Mouse (Mus musculus) embryonic fibroblast, embryonic 13.5 days (primary cell): ENCODE results near the gene Arhgef33. TPM values are rescaled to one million over a fixed set of nuclear protein-coding genes. Genes with fewer than 3 reads are reported as not detected.

Source experiments
- H3K27ac ChIP-seq: 2 replicates; pipeline ENCODE4 v1.5.1; 2012; ENCODE audit warnings: low read length, control low read depth, inconsistent platforms; ENCODE audit not compliant: insufficient read depth
- H3K4me1 ChIP-seq: 2 replicates; pipeline ENCODE4 v1.6.1; 2011; ENCODE audit warnings: low read length; ENCODE audit not compliant: control insufficient read depth, insufficient read depth
- H3K4me3 ChIP-seq: 2 replicates; pipeline ENCODE4 v1.5.1; 2011; ENCODE audit warnings: mild to moderate bottlenecking, control low read depth, low read length; ENCODE audit not compliant: insufficient read depth
- CTCF ChIP-seq: IDR thresholded peaks from 2 replicates; pipeline ENCODE4 v1.5.1; 2011; ENCODE audit warnings: mild to moderate bottlenecking, control low read depth, low read length, moderate library complexity, borderline replicate concordance; ENCODE audit not compliant: insufficient read depth
- POLR2A ChIP-seq: IDR thresholded peaks from 2 replicates; pipeline ENCODE4 v1.6.1; 2011; ENCODE audit warnings: low read depth, mild to moderate bottlenecking, control low read depth, low read length, moderate library complexity
- polyA plus RNA-seq: library from polyadenylated mRNA; stranded (reverse); fragments of >200 nt; gene quantifications from 2 replicates; pipeline ENCODE4 v1.2.4, GENCODE M21; 2011; ENCODE audit warnings: low read depth; ENCODE audit not compliant: missing spikeins, insufficient read length

Gene Arhgef33
- polyA plus RNA-seq, 1 experiment, result 1.1 TPM

DNA sequence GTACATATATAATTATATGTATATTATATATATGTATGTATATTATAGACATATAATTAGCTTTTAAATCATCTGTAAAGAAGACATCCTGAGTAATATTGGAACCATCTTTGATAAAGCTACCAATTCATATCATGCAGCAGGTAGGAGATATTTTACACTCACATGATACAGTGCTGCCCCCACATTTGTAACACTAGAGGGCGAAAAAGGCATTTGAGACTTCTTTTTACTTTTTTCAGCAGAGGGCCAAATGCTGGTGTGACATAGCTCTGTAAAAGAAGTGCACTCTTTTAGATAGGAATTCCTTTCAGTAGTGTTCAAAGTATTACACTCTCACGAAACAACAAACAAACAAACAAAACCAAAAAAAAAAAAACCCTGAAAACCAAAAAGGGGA is 16.1 kb upstream of the Arhgef33 start:
- TF ChIP-seq CTCF, result no peak
- Histone ChIP-seq H3K4me3 (no peak overlapping the region), H3K27ac (no peak overlapping the region), H3K4me1 (peaks cover 2% of the 10 kb centered on the region; the same call in 1 of the 2 replicates)

- no peak for TF ChIP-seq CTCF
- TF ChIP-seq POLR2A, result no peak
- Histone ChIP-seq H3K4me3 (no peak overlapping the region), H3K27ac (no peak overlapping the region), H3K4me1 (no peaks in the 10 kb centered on the region)
Measured at GRCm38 (mm10) chr17:80295258-80295657, 11.9 kb upstream of the Arhgef33 start.

- H3K4me1 ChIP-seq, result no peaks in the 10 kb centered on the region
- no peak overlapping the region for H3K27ac ChIP-seq
- no peak for TF ChIP-seq POLR2A
- no peak for TF ChIP-seq CTCF
- no peak overlapping the region for H3K4me3 ChIP-seq
Measured at GRCm38 (mm10) chr17:80298844-80299243, 8.4 kb upstream of the Arhgef33 start.

GRCm38 (mm10) chr17:80311761-80312160 is 4.6 kb downstream of the Arhgef33 start:
- Histone ChIP-seq H3K4me3 (no peak overlapping the region), H3K27ac (0 out of 2 replicates have a peak overlapping the region, but pooled peaks have one; percentile 59), H3K4me1 (peaks cover 8% of the 10 kb centered on the region)
- TF ChIP-seq POLR2A, result no peak
- no peak for TF ChIP-seq CTCF

DNA sequence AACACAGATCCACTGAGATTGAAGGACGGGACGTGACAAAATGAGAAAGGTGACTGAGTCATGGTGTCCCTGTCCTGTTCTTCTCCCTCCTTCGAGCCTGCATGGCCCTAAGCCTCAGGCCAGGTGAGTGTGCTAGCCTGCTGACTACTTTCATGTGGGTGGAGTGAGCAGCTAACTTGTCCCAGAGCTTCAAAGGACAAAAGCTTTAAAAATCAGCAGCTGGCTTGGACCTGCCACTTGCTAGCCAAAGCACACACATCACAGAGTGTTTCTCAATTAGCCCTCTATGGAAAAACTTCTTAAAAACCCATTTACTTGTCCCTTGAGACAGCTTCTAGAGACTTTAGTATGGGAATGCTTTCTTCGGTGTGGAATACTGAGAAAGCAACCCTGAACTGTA is 5.2 kb downstream of the Arhgef33 start:
- no peak overlapping the region for H3K4me3 ChIP-seq
- TF ChIP-seq POLR2A (no peak), CTCF (no peak)
- no peak overlapping the region for H3K27ac ChIP-seq
- H3K4me1 ChIP-seq, result peaks cover 8% of the 10 kb centered on the region

DNA sequence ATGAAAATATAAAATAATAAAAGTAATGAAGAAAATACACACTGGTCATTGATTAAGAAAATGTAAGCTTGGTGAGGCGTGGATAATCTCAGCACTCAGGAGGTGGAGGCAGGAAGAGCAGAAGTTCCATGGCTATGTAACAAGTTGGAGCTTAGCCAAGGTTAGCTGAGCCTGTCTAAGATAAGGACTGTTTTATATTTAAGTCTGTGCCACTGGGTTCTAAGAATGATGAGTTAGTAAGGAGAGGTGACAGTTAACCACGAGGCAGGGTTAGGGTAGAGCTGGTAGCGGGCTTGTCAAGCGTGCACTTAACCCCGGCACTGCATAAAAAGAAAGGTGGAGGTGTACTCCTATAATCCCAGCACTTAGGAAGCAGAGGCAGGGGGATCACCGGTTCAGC is 15.0 kb downstream of the Arhgef33 start:
- Histone ChIP-seq H3K4me1 (no peaks in the 10 kb centered on the region), H3K27ac (no peak overlapping the region), H3K4me3 (no peak overlapping the region)
- TF ChIP-seq CTCF (no peak), POLR2A (no peak)

DNA sequence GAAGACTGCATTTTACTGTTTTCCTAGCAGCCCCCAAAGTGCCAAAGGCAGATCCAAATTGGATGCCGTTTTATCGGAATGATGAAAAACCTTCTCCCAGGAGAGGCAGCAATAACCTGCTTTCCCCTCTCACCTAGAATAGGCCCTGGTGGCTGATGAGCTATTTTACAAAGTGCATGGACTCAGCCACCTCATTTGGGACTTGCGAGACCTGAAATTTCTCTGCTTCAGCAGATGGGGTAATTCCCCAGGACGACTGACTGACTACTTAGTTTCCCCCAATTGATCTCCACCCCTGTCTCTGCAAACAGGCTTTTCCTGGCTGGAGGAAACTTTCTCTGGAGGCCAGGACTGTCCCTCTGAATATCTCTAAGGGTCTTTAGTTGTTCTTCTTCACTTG is 15.8 kb downstream of the Arhgef33 start:
- TF ChIP-seq CTCF, result no peak
- TF ChIP-seq POLR2A, result no peak
- H3K4me3 ChIP-seq, result no peak overlapping the region
- no peaks in the 10 kb centered on the region for H3K4me1 ChIP-seq
- H3K27ac ChIP-seq, result no peak overlapping the region

DNA sequence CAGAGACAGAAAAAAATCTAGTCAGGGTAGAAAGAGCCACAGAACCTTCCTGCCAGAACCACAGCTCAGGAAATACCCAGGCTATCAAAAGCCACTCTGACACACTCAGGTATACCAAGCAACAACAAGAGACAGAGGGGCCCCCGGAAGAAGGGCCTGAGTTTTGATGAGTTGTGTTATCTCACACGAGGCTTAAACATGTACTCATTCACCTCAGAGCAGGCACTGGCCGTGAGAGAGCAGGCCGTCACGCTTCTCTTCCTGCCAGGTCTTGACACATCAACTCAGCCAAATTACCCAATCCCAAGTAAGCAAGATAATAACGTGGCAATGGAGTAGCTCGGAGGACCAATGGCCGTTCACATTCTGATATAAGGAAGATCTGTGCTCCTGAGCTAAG is 16.5 kb downstream of the Arhgef33 start:
- H3K27ac ChIP-seq, result no peak overlapping the region
- TF ChIP-seq CTCF (no peak), POLR2A (no peak)
- H3K4me1 ChIP-seq, result no peaks in the 10 kb centered on the region
- H3K4me3 ChIP-seq, result no peak overlapping the region

DNA sequence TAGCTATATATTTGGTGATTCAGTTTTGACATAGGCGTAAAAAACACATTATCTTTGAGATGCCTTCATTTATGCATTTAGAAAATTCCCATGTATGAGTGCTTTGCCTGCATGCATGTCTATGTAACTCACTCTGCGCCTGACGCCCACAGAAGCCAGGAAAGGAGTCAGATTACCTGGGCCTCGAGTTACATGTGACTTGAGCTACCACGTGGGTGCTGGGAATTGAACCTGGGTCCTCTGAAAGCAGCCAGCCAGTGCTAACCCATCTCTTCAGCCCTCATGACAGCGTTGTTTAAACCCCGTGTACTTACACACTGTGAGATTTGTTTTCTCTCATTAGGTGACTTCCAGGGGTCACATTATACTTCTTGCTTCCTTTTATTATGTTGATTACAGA is 17.3 kb downstream of the Arhgef33 start:
- H3K4me3 ChIP-seq, result no peak overlapping the region
- H3K4me1 ChIP-seq, result no peaks in the 10 kb centered on the region
- TF ChIP-seq CTCF, result no peak
- TF ChIP-seq POLR2A, result no peak
- H3K27ac ChIP-seq, result no peak overlapping the region

DNA sequence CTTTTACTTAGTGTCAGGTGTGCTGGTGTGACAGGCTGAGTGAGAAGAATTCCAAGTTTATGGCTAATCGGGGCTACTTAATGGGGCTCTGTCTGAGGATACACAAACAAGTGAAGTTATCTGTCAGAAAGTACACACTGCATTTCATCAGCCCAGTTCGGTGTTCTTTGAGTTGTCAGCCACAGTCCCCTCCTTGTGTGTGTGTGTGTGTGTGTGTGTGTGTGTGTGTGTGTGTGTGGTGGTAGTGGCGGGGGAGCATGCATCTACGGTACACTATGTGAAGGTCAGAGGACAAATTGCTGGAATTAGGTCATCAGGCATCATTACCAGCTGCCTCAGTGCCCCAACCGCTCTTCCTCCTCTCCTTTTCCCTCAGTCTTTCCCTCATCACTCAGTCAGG is 18.2 kb downstream of the Arhgef33 start:
- H3K27ac ChIP-seq, result no peak overlapping the region
- H3K4me1 ChIP-seq, result no peaks in the 10 kb centered on the region
- TF ChIP-seq CTCF (no peak), POLR2A (no peak)
- no peak overlapping the region for H3K4me3 ChIP-seq

GRCm38 (mm10) chr17:80326431-80326830 is 19.2 kb downstream of the Arhgef33 start:
- Histone ChIP-seq H3K4me1 (no peaks in the 10 kb centered on the region), H3K4me3 (no peak overlapping the region), H3K27ac (no peak overlapping the region)
- TF ChIP-seq POLR2A, result no peak
